Mouse (Mus musculus): ENCODE data around the gene Mical1. TPM values are rescaled to one million over a fixed set of nuclear protein-coding genes. Genes with fewer than 3 reads are reported as not detected.

The Mical1 gene
- total and polyA plus RNA-seq, 3 experiments, result 23.0 to 67.4 (median 36.3) TPM

GRCm38 (mm10) chr10:41472962-41473481 is 3.1 kb upstream of the Mical1 start:
- dilution Hi-C loops (cut with MboI; ENCODE audit: extremely low pct_ligation_motif_present, extremely low pct_unique_long_range_greater_than_20kb, low sequenced_read_pairs) (no loop called here), in situ Hi-C loops (cut with MboI; ENCODE audit: low pct_ligation_motif_present, low pct_unique_long_range_greater_than_20kb, low sequenced_read_pairs) (no loop called here)
- Histone ChIP-seq H3K9ac (ENCODE audit: insufficient read depth, low read depth) (no peak overlapping the region), H3K36me3 (replicated peaks in 1 of 2; ENCODE audit: control insufficient read depth in 1 of 2, insufficient read depth in 1 of 2, low read length in 1 of 2) (peaks cover 0 to 8% of the 10 kb centered on the region in 2 experiments), H3K27me3 (replicated peaks) (no peaks in the 10 kb centered on the region), H3K4me2 (ENCODE audit: insufficient read depth, low read depth, poor library complexity, severe bottlenecking) (no peak overlapping the region), H3K27ac (ENCODE audit: insufficient read depth, low read depth) (no peak overlapping the region), H3K4me3 (replicated peaks in 1 of 3; ENCODE audit: low read depth in 2 of 3, low read length in 2 of 3, poor library complexity in 1 of 3) (no peak overlapping the region), H3K4me1 (ENCODE audit: control insufficient read depth in 1 of 2, insufficient read depth in 2 of 2) (peaks cover 13 to 56% of the 10 kb centered on the region in 2 experiments), H3K9me3 (replicated peaks; ENCODE audit: low read length) (no peaks in the 10 kb centered on the region), H3K79me2 (replicated peaks; ENCODE audit: control insufficient read depth, extremely low read depth, insufficient read depth, poor library complexity, severe bottlenecking) (0 out of 2 replicates have a peak, but pooled peaks cover 2% of the 10 kb centered on the region)
- DNase-seq (ENCODE audit: extremely low read depth), result no peak
- no peak for TF ChIP-seq ZMIZ1 (IDR thresholded peaks at IDR 0.05; ENCODE audit: low read depth, low read length)
- no peak for TF ChIP-seq ETS1 (conservative IDR thresholded peaks at IDR 0.05; ENCODE audit: low read depth, low read length)
- no peak for TF ChIP-seq BHLHE40 (IDR thresholded peaks at IDR 0.05; ENCODE audit: low read depth, low read length)
- no peak for TF ChIP-seq MAFK (IDR thresholded peaks at IDR 0.05; ENCODE audit: insufficient replicate concordance, low read length)
- TF ChIP-seq CTCF (conservative IDR thresholded peaks at IDR 0.05 in 1 of 2, IDR thresholded peaks at IDR 0.05 in 1 of 2; ENCODE audit: low read depth in 2 of 2, low read length in 2 of 2), result no peak
- TF ChIP-seq JUN (IDR thresholded peaks at IDR 0.05; ENCODE audit: insufficient read depth, low read depth, low read length), result no peak
- TF ChIP-seq SIN3A (IDR thresholded peaks at IDR 0.05; ENCODE audit: low read length), result no peak
- TF ChIP-seq RCOR1 (conservative IDR thresholded peaks at IDR 0.05; ENCODE audit: low read depth, low read length), result no peak
- 0 out of 2 replicates have a peak, but pooled peaks have one; percentile 50 for TF ChIP-seq MAX (IDR thresholded peaks at IDR 0.05; ENCODE audit: low read length)

DNA sequence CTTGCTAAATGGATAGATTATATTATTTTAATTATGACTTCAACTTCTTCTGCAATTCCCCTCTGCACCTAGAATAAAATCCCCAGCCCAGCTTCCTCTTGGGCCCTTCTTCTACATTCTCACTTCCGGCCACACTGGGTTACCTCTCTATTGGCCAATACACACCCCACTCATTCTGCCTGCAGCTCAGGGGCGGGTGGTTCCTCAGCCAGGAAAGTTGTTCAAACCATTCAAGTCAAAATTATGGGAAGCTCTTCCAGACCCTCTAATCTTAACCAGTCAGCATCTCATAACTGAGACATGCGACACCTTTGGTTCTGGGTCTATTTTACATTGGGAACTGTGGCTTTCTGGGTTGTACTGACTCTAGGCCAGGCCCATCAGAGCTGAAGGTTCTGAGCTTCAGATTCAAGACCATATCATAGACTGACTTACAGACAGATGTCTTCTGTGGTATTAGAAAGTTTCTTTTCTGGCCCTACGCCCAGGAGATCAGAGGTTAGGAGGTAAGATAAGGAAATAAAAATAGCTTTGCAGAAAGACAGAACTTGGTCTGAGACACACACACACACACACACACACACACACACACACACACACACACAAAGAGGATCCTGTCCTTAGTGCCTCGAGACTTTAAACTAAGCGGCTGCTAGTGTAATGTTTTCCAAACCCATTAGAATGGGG is 2.2 kb upstream of the Mical1 start:
- no peaks in the 10 kb centered on the region for H3K27me3 ChIP-seq (replicated peaks)
- peaks cover 13 to 57% of the 10 kb centered on the region in 2 experiments for H3K4me1 ChIP-seq (ENCODE audit: control insufficient read depth in 1 of 2, insufficient read depth in 2 of 2)
- peak overlapping the region; percentile 44 for H3K9ac ChIP-seq (ENCODE audit: insufficient read depth, low read depth)
- H3K27ac ChIP-seq (ENCODE audit: insufficient read depth, low read depth), result peak overlapping the region; percentile 60; the same call in 1 of the 2 replicates
- no peak overlapping the region; the same call in 1 of the 2 replicates for H3K4me2 ChIP-seq (ENCODE audit: insufficient read depth, low read depth, poor library complexity, severe bottlenecking)
- H3K9me3 ChIP-seq (replicated peaks; ENCODE audit: low read length), result no peaks in the 10 kb centered on the region
- no peak overlapping the region for H3K4me3 ChIP-seq (replicated peaks in 1 of 3; ENCODE audit: low read depth in 2 of 3, low read length in 2 of 3, poor library complexity in 1 of 3)
- 0 out of 2 replicates have a peak, but pooled peaks cover 2% of the 10 kb centered on the region for H3K79me2 ChIP-seq (replicated peaks; ENCODE audit: control insufficient read depth, extremely low read depth, insufficient read depth, poor library complexity, severe bottlenecking)
- dilution Hi-C loops (cut with MboI; ENCODE audit: extremely low pct_ligation_motif_present, extremely low pct_unique_long_range_greater_than_20kb, low sequenced_read_pairs) (no loop called here), in situ Hi-C loops (cut with MboI; ENCODE audit: low pct_ligation_motif_present, low pct_unique_long_range_greater_than_20kb, low sequenced_read_pairs) (no loop called here)
- H3K36me3 ChIP-seq (replicated peaks in 1 of 2; ENCODE audit: control insufficient read depth in 1 of 2, insufficient read depth in 1 of 2, low read length in 1 of 2), result peaks cover 3 to 11% of the 10 kb centered on the region in 2 experiments
- peak; percentile 63 for DNase-seq (ENCODE audit: extremely low read depth)
- TF ChIP-seq MXI1 (IDR thresholded peaks at IDR 0.05; ENCODE audit: low read depth, low read length) (no peak), EP300 (IDR thresholded peaks at IDR 0.05; ENCODE audit: low read length) (peak; percentile 24; the same call in 1 of the 2 replicates), MEF2A (IDR thresholded peaks at IDR 0.05; ENCODE audit: borderline replicate concordance, low read depth, low read length) (peak; percentile 45; the same call in 1 of the 2 replicates), ETS1 (conservative IDR thresholded peaks at IDR 0.05; ENCODE audit: low read depth, low read length) (peak; percentile 17; the same call in 1 of the 2 replicates), TCF12 (IDR thresholded peaks at IDR 0.05; ENCODE audit: low read depth, low read length) (0 out of 2 replicates have a peak, but pooled peaks have one; percentile 6), PAX5 (IDR thresholded peaks at IDR 0.05; ENCODE audit: low read length) (no peak), NELFE (IDR thresholded peaks at IDR 0.05; ENCODE audit: low read depth, low read length) (0 out of 2 replicates have a peak, but pooled peaks have one; percentile 14), ELF1 (IDR thresholded peaks at IDR 0.05; ENCODE audit: low read depth, low read length) (peak; percentile 30; the same call in 1 of the 2 replicates)

Data from CH12.LX (cell line).